Mouse (Mus musculus) cerebellum, adult 11 months (tissue): Measurements from ENCODE around the gene Gm13199.

Experiments
- DNase-seq: peaks from one replicate; pipeline ENCODE4 v3.0.0; 2022

The Gm13199 gene

GRCm38 (mm10) chr2:5862834-5863233 is at the start of gene Gm13199:
Gene Gm13199 (minus strand): TSS chr2:5862934.
- DNase-seq: no peak

- DNase-seq: no peak
These were observed 48.7 kb upstream of the Gm13199 start for GRCm38 (mm10) chr2:5911282-5911965.

- no peak for DNase-seq
These were observed 43.9 kb upstream of the Gm13199 start for GRCm38 (mm10) chr2:5906625-5907024.

GRCm38 (mm10) chr2:5906092-5906491 is 43.4 kb upstream of the Gm13199 start:
- peak; percentile 43 for DNase-seq

- DNase-seq: no peak
These were observed 37.4 kb upstream of the Gm13199 start for GRCm38 (mm10) chr2:5900145-5900544.

- DNase-seq: peak; percentile 99
These were observed 32.3 kb upstream of the Gm13199 start, which contains the start of gene Sec61a2 for GRCm38 (mm10) chr2:5894843-5895570. Gene Sec61a2 (minus strand): TSS chr2:5895432.

GRCm38 (mm10) chr2:5894296-5894695 is 31.6 kb upstream of the Gm13199 start:
- no peak for DNase-seq

- no peak for DNase-seq
These were observed 26.7 kb upstream of the Gm13199 start for GRCm38 (mm10) chr2:5889412-5889811.

GRCm38 (mm10) chr2:5888865-5889264 is 26.1 kb upstream of the Gm13199 start:
- DNase-seq: no peak

GRCm38 (mm10) chr2:5877446-5877845 is 14.7 kb upstream of the Gm13199 start:
- no peak for DNase-seq

GRCm38 (mm10) chr2:5869746-5870145 is 7.0 kb upstream of the Gm13199 start:
- no peak for DNase-seq

GRCm38 (mm10) chr2:5867681-5868080 is 4.9 kb upstream of the Gm13199 start:
- DNase-seq: no peak

GRCm38 (mm10) chr2:5851866-5852265 is 10.9 kb downstream of the Gm13199 start:
- DNase-seq: no peak

- no peak for DNase-seq
These were observed 11.6 kb downstream of the Gm13199 start for GRCm38 (mm10) chr2:5851116-5851515.

- no peak for DNase-seq
These were observed 16.9 kb downstream of the Gm13199 start for GRCm38 (mm10) chr2:5845826-5846225.

GRCm38 (mm10) chr2:5844873-5845631 is 17.7 kb downstream of the Gm13199 start, which contains the start of the genes Nudt5 and Cdc123:
Gene Nudt5 (plus strand): TSS chr2:5845019.
Gene Cdc123 (minus strand): TSS chr2:5845164.
- DNase-seq: peak; percentile 87

- no peak for DNase-seq
These were observed 18.4 kb downstream of the Gm13199 start for GRCm38 (mm10) chr2:5844181-5844872.

GRCm38 (mm10) chr2:5840815-5841214 is 21.9 kb downstream of the Gm13199 start:
- no peak for DNase-seq

- DNase-seq: no peak
These were observed 37.3 kb downstream of the Gm13199 start for GRCm38 (mm10) chr2:5825265-5825913.

- no peak for DNase-seq
These were observed 38.0 kb downstream of the Gm13199 start for GRCm38 (mm10) chr2:5824685-5825084.

- DNase-seq: no peak
These were observed 38.5 kb downstream of the Gm13199 start for GRCm38 (mm10) chr2:5824213-5824612.

GRCm38 (mm10) chr2:5822449-5822848 is 40.3 kb downstream of the Gm13199 start:
- DNase-seq: no peak
